In genomic region chr10:45783026-45783425, GRCm38 (mm10) we compare ENCODE assay signal across 23 mouse cellular contexts.
DNase-seq lines count a peak whose midpoint lies in the region; ATAC-seq lines count a peak whose summit lies in the region.
"Had no signal": no experiment of that assay in that cellular context is flagged by ENCODE, and none has a peak within 500 bp of the region (broad histone marks: within the 10 kb centered on the region; RNA-seq: fewer than 3 reads in every experiment).

No protein-coding gene starts in this region.

- no peak overlapping the region for H3K4me2 ChIP-seq in hindbrain, embryonic 13.5 days
- H3K4me2 ChIP-seq: embryonic facial prominence, embryonic 13.5 days; forebrain, embryonic 13.5 days; heart, embryonic 12.5 days; liver, embryonic 15.5 days; midbrain, embryonic 15.5 days; neural tube, embryonic 13.5 days had no signal

- H3K27ac ChIP-seq in hindbrain, embryonic 10.5 days: peak overlapping the region; percentile 87
- H3K27ac ChIP-seq in hindbrain, embryonic 13.5 days: no peak overlapping the region
- H3K27ac ChIP-seq: embryonic facial prominence, embryonic 13.5 days; forebrain, embryonic 13.5 days; liver, embryonic 15.5 days; midbrain, embryonic 15.5 days; neural tube, embryonic 13.5 days had no signal

- H3K4me3 ChIP-seq in hindbrain, embryonic 10.5 days: no peak overlapping the region
- no peak overlapping the region for H3K4me3 ChIP-seq in hindbrain, embryonic 13.5 days
- H3K4me3 ChIP-seq: embryonic facial prominence, embryonic 13.5 days; erythroblast, embryonic 14.5 days; forebrain, embryonic 13.5 days; heart, embryonic 12.5 days; liver, embryonic 15.5 days; midbrain, embryonic 15.5 days; myocyte; neural tube, embryonic 13.5 days had no signal

- no peaks in the 10 kb centered on the region for H3K27me3 ChIP-seq in hindbrain, embryonic 10.5 days (ENCODE audit: insufficient read depth, poor library complexity, severe bottlenecking)
- H3K27me3 ChIP-seq in hindbrain, embryonic 13.5 days: no peaks in the 10 kb centered on the region
- H3K27me3 ChIP-seq: embryonic facial prominence, embryonic 13.5 days; forebrain, embryonic 13.5 days; heart, embryonic 12.5 days; liver, embryonic 15.5 days; midbrain, embryonic 15.5 days; neural tube, embryonic 13.5 days had no signal

- 41% methylated on average over 5 of the region's 5 CpGs for WGBS in hindbrain, embryonic 10.5 days
- 43% methylated on average over 5 of the region's 5 CpGs for WGBS in hindbrain, embryonic 13.5 days

- ATAC-seq in hindbrain, embryonic 13.5 days (ENCODE audit: low FRiP score): no peak
- ATAC-seq in megakaryocyte progenitor cell, adult 5-6 weeks (replicated peaks; ENCODE audit: poor library complexity): peak; percentile 66
- ATAC-seq: forebrain, embryonic 13.5 days; intestine, postnatal 0 days had no signal

- H3K9me3 ChIP-seq in hindbrain, embryonic 10.5 days: no peaks in the 10 kb centered on the region
- no peaks in the 10 kb centered on the region for H3K9me3 ChIP-seq in hindbrain, embryonic 13.5 days
- H3K9me3 ChIP-seq: embryonic facial prominence, embryonic 13.5 days; forebrain, embryonic 13.5 days; heart, embryonic 12.5 days; liver, embryonic 15.5 days; midbrain, embryonic 15.5 days; neural tube, embryonic 13.5 days had no signal

- no peak for DNase-seq in hindbrain, embryonic 10.5 days (ENCODE audit: low spot score)
- peak; percentile 27 for DNase-seq in c-Kit-positive CD71-positive TER-119-negative erythroid progenitor cells, embryonic 14.5 days (ENCODE audit: low read depth)
- peak; percentile 26 for DNase-seq in liver
- DNase-seq in ovary, adult 18-20 months (ENCODE audit: low spot score): no peak
- DNase-seq in frontal cortex, adult 2 months (ENCODE audit: extremely low spot score in 1 of 2, low spot score in 1 of 2): no peak
- DNase-seq: adrenal gland, adult 2 months; cerebellum, adult 2 months; cerebellum, postnatal 25 days; heart, postnatal 10 days; kidney, postnatal 36 days; layer of hippocampus, adult 9-11 months; thymus, postnatal 25 days had no signal

- peaks cover 59% of the 10 kb centered on the region for H3K4me1 ChIP-seq in hindbrain, embryonic 10.5 days (replicated peaks)
- peaks cover 13% of the 10 kb centered on the region for H3K4me1 ChIP-seq in hindbrain, embryonic 13.5 days (replicated peaks)

- H3K36me3 ChIP-seq in hindbrain, embryonic 10.5 days: no peaks in the 10 kb centered on the region
- no peaks in the 10 kb centered on the region for H3K36me3 ChIP-seq in hindbrain, embryonic 13.5 days
- H3K36me3 ChIP-seq: embryonic facial prominence, embryonic 13.5 days; heart, embryonic 12.5 days; liver, embryonic 15.5 days; midbrain, embryonic 15.5 days; neural tube, embryonic 13.5 days had no signal

- H3K9ac ChIP-seq in hindbrain, embryonic 13.5 days: no peak overlapping the region
- H3K9ac ChIP-seq: embryonic facial prominence, embryonic 13.5 days; forebrain, embryonic 13.5 days; heart, embryonic 12.5 days; liver, embryonic 15.5 days; midbrain, embryonic 15.5 days; neural tube, embryonic 13.5 days had no signal

Comparison
In these comparisons a context has a peak if more than half of its experiments do, and no peak if none do; other contexts are left out.
1. DNase-seq: peak in c-Kit-positive CD71-positive TER-119-negative erythroid progenitor cells, embryonic 14.5 days (single experiment) and liver (single experiment); none in hindbrain, embryonic 10.5 days (single experiment), ovary, adult 18-20 months (single experiment) and frontal cortex, adult 2 months (0 of 2).